Mouse (Mus musculus) liver, postnatal 0 days (tissue): Measurements from ENCODE around the gene Mark3.

Experiments
- CTCF ChIP-seq: sonication (generic); IDR thresholded peaks from 2 replicates; pipeline ENCODE4 v1.5.1; 2016; ENCODE audit warnings: antibody characterized with exemption, low read depth
- EP300 ChIP-seq: IDR thresholded peaks from 2 replicates; pipeline ENCODE4 v1.6.1; 2016; ENCODE audit warnings: antibody characterized with exemption, low read depth, mild to moderate bottlenecking

- TF ChIP-seq CTCF (no peak), EP300 (no peak)
Observed at GRCm38 (mm10) chr12:111587252-111587651, 12.9 kb downstream of the Mark3 start.
